Comparison of ENCODE assay signal across 27 mouse cellular contexts in genomic region chr8:120066226-120066625, GRCm38 (mm10). TPM values are rescaled to one million over a fixed set of nuclear protein-coding genes. Genes with fewer than 3 reads are reported as not detected.
DNase-seq lines count a peak whose midpoint lies in the region; ATAC-seq and TF ChIP-seq lines count a peak whose summit lies in the region.
"Had no signal": no experiment of that assay in that cellular context is flagged by ENCODE, and none has a peak within 500 bp of the region (broad histone marks: within the 10 kb centered on the region; RNA-seq: fewer than 3 reads in every experiment).

No protein-coding gene starts in this region.

- H3K9me3 ChIP-seq in kidney, embryonic 16.5 days (ENCODE audit: low read length), result 0 out of 2 replicates have a peak, but pooled peaks cover 3% of the 10 kb centered on the region
- H3K9me3 ChIP-seq: forebrain, embryonic 10.5 days; forebrain, embryonic 13.5 days; heart, embryonic 12.5 days; heart, embryonic 15.5 days; hindbrain, embryonic 10.5 days; hindbrain, embryonic 13.5 days; intestine, embryonic 15.5 days had no signal

- no peaks in the 10 kb centered on the region for H3K27me3 ChIP-seq in kidney, embryonic 16.5 days (ENCODE audit: insufficient read depth, low read length)
- H3K27me3 ChIP-seq: forebrain, embryonic 13.5 days; hindbrain, embryonic 13.5 days; intestine, embryonic 15.5 days; Patski had no signal

- WGBS in kidney, embryonic 16.5 days, result 83% methylated on average over 4 of the region's 4 CpGs

- H3K27ac ChIP-seq in gastrocnemius, adult 2 months, result peak overlapping the region; percentile 88; the same call in 1 of the 2 replicates
- H3K27ac ChIP-seq in kidney, embryonic 16.5 days (ENCODE audit: low read length), result no peak overlapping the region
- H3K27ac ChIP-seq: forebrain, embryonic 10.5 days; forebrain, embryonic 13.5 days; heart, embryonic 15.5 days; hindbrain, embryonic 10.5 days; hindbrain, embryonic 13.5 days; intestine, embryonic 15.5 days had no signal

- H3K4me1 ChIP-seq in kidney, embryonic 16.5 days (ENCODE audit: insufficient read depth, low read length), result peaks cover 10% of the 10 kb centered on the region
- H3K4me1 ChIP-seq: forebrain, embryonic 13.5 days had no signal

- DNase-seq in adrenal gland, adult 2 months, result peak; percentile 63
- no peak for DNase-seq in adrenal gland, adult 8-10 months
- DNase-seq in gastrocnemius, adult 2 months, result no peak
- no peak for DNase-seq in gastrocnemius, adult 18-20 months (ENCODE audit: low spot score)
- DNase-seq in ovary, adult 18-20 months (ENCODE audit: low spot score), result peak; percentile 57
- DNase-seq in ovary, postnatal 10 days (ENCODE audit: low spot score), result no peak
- DNase-seq in adrenal gland, postnatal 36 days, result peak; percentile 40 to 69
- DNase-seq: cerebellum, adult 18-20 months; cerebellum, adult 9-10 months; cerebellum, postnatal 14 days; gastrocnemius, postnatal 25 days; heart, adult 18-20 months; heart, postnatal 10 days; heart, postnatal 36 days; kidney, adult 11 months had no signal

- no peak for TF ChIP-seq CTCF in gastrocnemius, adult 2 months (IDR thresholded peaks at IDR 0.05)

- intact Hi-C loops in gastrocnemius, adult 2 months (cut with DNase I), result loop anchor here (2.0 to 5.0 kb wide), 2 partner anchors 19 to 34 kb away; no protein-coding TSS in a partner anchor

- no peak overlapping the region for H3K4me2 ChIP-seq in kidney, embryonic 16.5 days (replicated peaks; ENCODE audit: low read depth, low read length)
- H3K4me2 ChIP-seq: forebrain, embryonic 13.5 days; heart, embryonic 12.5 days; heart, embryonic 15.5 days; hindbrain, embryonic 13.5 days; intestine, embryonic 15.5 days had no signal

- no peak for ATAC-seq in kidney, embryonic 16.5 days (ENCODE audit: low FRiP score, low TSS enrichment)
- ATAC-seq: CD4-positive, CD25-positive, alpha-beta regulatory T cell, adult 4 months; forebrain, embryonic 13.5 days; forebrain, embryonic 16.5 days; hindbrain, embryonic 16.5 days; intestine, embryonic 15.5 days; Patski had no signal

- H3K36me3 ChIP-seq in kidney, embryonic 16.5 days (ENCODE audit: insufficient read depth, low read length), result no peaks in the 10 kb centered on the region
- H3K36me3 ChIP-seq: forebrain, embryonic 10.5 days; heart, embryonic 12.5 days; heart, embryonic 15.5 days; hindbrain, embryonic 10.5 days; hindbrain, embryonic 13.5 days; intestine, embryonic 15.5 days had no signal

- H3K4me3 ChIP-seq in gastrocnemius, adult 2 months, result no peak overlapping the region
- no peak overlapping the region for H3K4me3 ChIP-seq in kidney, embryonic 16.5 days (ENCODE audit: low read length)
- H3K4me3 ChIP-seq: forebrain, embryonic 10.5 days; forebrain, embryonic 13.5 days; heart, embryonic 12.5 days; heart, embryonic 15.5 days; hindbrain, embryonic 10.5 days; hindbrain, embryonic 13.5 days; intestine, embryonic 15.5 days had no signal

- H3K9ac ChIP-seq in kidney, embryonic 16.5 days (replicated peaks; ENCODE audit: low read length), result no peak overlapping the region
- H3K9ac ChIP-seq: forebrain, embryonic 13.5 days; heart, embryonic 12.5 days; heart, embryonic 15.5 days; hindbrain, embryonic 13.5 days; intestine, embryonic 15.5 days had no signal

RNA-seq across cellular contexts. Expression of gene Zdhhc7, which starts 35.1 kb away (rescaled TPM):
- 10 to 100 TPM; 41.2 to 55.9 TPM for total RNA-seq in adrenal gland, adult 2 months (2021)
- polyA plus RNA-seq in adrenal gland, adult 2 months (2012; rRNA removed), result 104 and 124 TPM in 2 replicates
- 10 to 100 TPM; 50.1 to 70.1 (median 55.6) TPM for total RNA-seq in adrenal gland, adult 8-10 months (2022)
- total RNA-seq in gastrocnemius, adult 2 months (2021), result 10 to 100 TPM; 23.9 to 27.6 TPM
- 10 to 100 TPM; 20.4 to 24.6 TPM for total RNA-seq in gastrocnemius, adult 18-20 months (2021)
- 10 to 100 TPM; 40.3 to 55.6 TPM for total RNA-seq in adrenal gland, postnatal 36 days (2021)
- 36.2 and 37.4 TPM in 2 replicates for polyA plus RNA-seq in kidney, embryonic 16.5 days (2015; fragmentation: Nextera tagmentation; extraction: Ambion mirVana)

RNA-seq across cellular contexts. Expression of gene 6430548M08Rik, which starts 47.7 kb away (rescaled TPM):
- 100 to 1,000 TPM in 1 of 2 experiments, 10 to 100 TPM in 1; 98.5 to 118 TPM for total RNA-seq in adrenal gland, adult 2 months (2021)
- 107 and 149 TPM in 2 replicates for polyA plus RNA-seq in adrenal gland, adult 2 months (2012; rRNA removed)
- 100 to 1,000 TPM; 110 to 182 (median 142) TPM for total RNA-seq in adrenal gland, adult 8-10 months (2022)
- 10 to 100 TPM; 26.5 to 30.0 TPM for total RNA-seq in gastrocnemius, adult 2 months (2021)
- total RNA-seq in gastrocnemius, adult 18-20 months (2021), result 10 to 100 TPM; 23.3 to 45.0 TPM
- total RNA-seq in adrenal gland, postnatal 36 days (2021), result 100 to 1,000 TPM in 1 of 2 experiments, 10 to 100 TPM in 1; 77.7 to 152 TPM
- 5.3 and 6.7 TPM in 2 replicates for polyA plus RNA-seq in kidney, embryonic 16.5 days (2015; fragmentation: Nextera tagmentation; extraction: Ambion mirVana)

Comparison
In these comparisons a context has a peak if more than half of its experiments do, and no peak if none do; other contexts are left out.
1. DNase-seq: peak in adrenal gland, adult 2 months (single experiment), ovary, adult 18-20 months (single experiment) and adrenal gland, postnatal 36 days (2 of 2); none in adrenal gland, adult 8-10 months (single experiment), gastrocnemius, adult 2 months (single experiment), gastrocnemius, adult 18-20 months (single experiment) and ovary, postnatal 10 days (single experiment).